Mouse (Mus musculus): Measurements from ENCODE around the gene Ptpdc1.
A peak's percentile ranks its signal among the peaks of the same experiment; 100 is the strongest.

The Ptpdc1 gene

GRCm38 (mm10) chr13:48586496-48586895 lies 39.0 kb downstream of the Ptpdc1 start:
- DNase-seq (ENCODE audit: low spot score in 2 of 2) = no peak

DNA sequence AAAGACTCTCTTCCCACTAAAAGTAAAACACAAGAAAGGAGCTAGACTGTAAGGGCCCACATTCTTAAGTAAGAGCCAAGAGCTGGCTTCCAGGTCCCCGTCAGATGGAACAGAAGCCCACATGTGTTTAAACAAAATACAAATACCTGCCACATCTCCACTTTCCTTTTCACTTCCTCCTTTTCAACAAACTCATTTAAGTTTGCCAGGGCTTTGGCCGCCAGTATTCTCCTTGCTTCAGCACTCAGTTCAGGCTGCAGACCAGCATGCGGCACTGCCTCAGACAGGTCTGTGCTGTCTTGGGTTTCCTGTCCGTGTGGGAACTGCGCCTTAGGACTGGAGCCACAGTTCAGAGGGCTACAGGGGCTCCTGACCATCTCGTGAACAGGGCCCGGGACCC lies 39.7 kb downstream of the Ptpdc1 start:
- DNase-seq (ENCODE audit: low spot score in 2 of 2) = no peak

- no peak for DNase-seq (ENCODE audit: low spot score in 2 of 2)
Observed at GRCm38 (mm10) chr13:48582688-48583379, 42.6 kb downstream of the Ptpdc1 start.

DNA sequence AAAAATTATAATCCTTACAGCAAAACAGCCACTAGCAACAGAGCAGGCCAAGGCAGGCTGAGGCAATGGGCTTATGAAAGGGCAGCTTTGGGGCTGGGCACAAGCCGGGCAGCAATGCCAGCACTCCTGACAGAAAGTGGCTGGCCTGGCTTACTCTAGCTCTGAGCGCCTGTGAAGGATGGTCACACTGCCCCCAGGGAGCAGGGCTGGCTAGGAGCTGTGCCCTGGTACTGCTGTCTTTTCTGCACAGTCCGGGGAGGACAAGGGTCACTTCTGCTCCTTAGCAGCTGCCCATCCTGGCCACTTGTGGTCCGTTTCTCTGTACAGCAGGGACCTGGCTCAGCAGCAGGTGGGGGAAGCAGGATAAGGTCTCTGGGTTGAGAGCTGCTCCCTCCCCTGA lies 46.8 kb downstream of the Ptpdc1 start:
- DNase-seq (ENCODE audit: low spot score in 2 of 2) = no peak

DNA sequence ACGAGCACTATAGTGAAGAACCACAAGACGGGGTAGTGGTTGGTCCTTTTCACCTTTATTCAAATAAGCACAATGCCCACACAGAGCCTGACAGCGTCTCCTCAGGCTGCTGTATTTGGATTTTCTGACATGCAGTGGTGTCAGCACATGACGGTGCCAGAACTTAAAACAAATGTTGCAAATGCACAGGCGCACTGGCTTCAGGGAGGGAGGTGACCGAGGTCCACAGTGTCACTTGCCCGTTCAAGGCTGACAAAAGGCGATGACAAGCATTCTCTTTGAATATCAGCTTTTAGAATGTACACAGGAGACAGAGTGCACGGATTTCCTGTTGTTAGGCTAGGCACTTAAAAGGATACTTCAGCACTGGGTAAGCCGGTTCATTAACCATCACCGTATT lies 47.6 kb downstream of the Ptpdc1 start:
- DNase-seq (ENCODE audit: low spot score in 2 of 2) = no peak

- no peak for DNase-seq (ENCODE audit: low spot score in 2 of 2)
Observed at GRCm38 (mm10) chr13:48577007-48577406, 48.5 kb downstream of the Ptpdc1 start.

DNA sequence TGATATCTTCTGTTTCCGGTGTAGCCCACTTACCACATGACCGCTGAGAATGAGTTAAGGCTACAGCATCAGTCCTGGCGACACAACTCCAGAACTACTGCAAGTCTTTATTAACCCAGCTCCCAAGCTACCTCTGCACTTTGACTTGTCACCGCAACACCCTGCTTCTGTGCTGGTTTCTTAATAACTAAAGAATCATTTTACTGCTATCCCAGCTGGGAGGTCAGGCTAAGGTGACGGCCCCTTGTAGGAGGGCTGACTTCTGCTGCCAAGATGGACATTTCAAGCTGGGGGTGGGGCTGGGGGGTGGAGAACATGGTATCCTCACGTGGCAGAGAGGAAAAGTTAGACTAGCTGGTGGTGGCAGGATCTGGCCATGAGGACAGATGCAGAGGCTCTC lies 50.7 kb downstream of the Ptpdc1 start:
- no peak for DNase-seq (ENCODE audit: low spot score in 2 of 2)

GRCm38 (mm10) chr13:48573525-48574355 lies 51.7 kb downstream of the Ptpdc1 start:
- no peak for DNase-seq (ENCODE audit: low spot score in 2 of 2)

DNA sequence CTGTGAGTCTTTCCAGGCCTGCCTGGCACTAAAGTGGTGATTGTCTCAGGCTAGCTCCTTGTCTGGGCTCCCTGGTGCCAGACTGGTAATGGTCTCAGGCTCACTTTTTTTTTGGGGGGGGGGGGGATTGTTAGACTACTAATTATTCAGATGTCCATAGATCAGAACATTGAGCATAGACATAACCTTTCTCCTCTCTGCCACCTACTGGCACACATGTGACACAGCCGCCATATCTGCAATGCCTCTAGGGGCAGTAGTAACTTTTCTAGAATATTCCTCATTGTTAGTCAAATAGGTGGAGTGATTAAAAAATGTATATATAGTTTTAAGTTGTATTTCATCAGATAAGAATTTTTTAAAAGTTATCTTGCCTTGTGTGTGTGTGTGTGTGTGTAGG lies 53.3 kb downstream of the Ptpdc1 start:
- DNase-seq (ENCODE audit: low spot score in 2 of 2) = peak; percentile 20 to 60

DNA sequence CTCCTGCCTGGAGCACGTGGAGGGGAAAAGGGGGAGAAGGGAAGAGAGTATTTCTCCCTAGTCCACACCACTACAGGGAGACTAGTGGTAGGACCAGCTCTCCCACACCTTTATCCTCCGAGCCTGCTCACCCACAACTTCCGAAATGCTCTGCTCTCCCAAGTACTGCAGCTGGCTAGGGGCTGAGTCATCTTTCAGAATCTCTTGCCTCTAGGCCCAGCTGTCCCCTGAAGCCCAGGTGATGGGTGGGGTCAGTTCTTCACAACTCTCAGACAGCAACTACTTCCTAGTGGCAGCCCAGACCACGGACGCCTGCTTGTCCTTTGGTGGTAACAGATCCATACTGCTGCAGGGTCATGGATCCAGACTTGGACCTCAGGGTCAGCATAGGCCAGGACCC lies 54.2 kb downstream of the Ptpdc1 start:
- no peak for DNase-seq (ENCODE audit: low spot score in 2 of 2)

DNA sequence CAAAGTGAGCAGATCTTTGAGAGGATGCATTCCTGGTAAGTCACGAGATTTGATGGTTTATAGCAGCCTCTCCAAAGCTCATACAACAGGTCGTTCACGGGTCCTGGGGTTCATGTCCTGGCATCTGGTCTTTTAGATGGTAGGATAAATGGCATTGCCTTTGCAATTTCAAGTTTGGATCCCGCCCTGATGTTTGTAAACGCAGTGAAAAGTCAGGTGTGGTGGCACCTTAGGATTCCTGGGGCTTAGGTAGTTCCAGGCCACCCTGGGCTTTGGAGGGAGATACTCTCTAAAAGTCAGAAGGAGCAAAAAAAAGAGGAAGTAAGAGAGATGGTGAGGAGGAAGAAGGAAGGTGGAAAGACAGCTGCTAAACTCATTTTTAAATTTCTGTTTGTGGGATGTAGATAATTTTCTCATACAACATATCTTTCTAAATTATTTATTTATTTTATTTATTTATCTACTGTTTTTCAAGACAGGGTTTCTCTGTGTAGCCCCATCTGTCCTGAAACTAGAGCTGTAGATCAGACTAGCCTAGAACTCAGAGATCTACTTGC lies 55.8 kb downstream of the Ptpdc1 start:
- no peak for DNase-seq (ENCODE audit: low spot score in 2 of 2)

GRCm38 (mm10) chr13:48567646-48568045 lies 57.8 kb downstream of the Ptpdc1 start:
- DNase-seq (ENCODE audit: low spot score in 2 of 2) = no peak

- DNase-seq (ENCODE audit: low spot score in 2 of 2) = no peak
Observed at GRCm38 (mm10) chr13:48566116-48566935, 59.1 kb downstream of the Ptpdc1 start.

- no peak for DNase-seq (ENCODE audit: low spot score in 2 of 2)
Observed at GRCm38 (mm10) chr13:48564881-48565600, 60.4 kb downstream of the Ptpdc1 start.

- no peak for DNase-seq (ENCODE audit: low spot score in 2 of 2)
Observed at GRCm38 (mm10) chr13:48562336-48562735, 63.1 kb downstream of the Ptpdc1 start.

DNA sequence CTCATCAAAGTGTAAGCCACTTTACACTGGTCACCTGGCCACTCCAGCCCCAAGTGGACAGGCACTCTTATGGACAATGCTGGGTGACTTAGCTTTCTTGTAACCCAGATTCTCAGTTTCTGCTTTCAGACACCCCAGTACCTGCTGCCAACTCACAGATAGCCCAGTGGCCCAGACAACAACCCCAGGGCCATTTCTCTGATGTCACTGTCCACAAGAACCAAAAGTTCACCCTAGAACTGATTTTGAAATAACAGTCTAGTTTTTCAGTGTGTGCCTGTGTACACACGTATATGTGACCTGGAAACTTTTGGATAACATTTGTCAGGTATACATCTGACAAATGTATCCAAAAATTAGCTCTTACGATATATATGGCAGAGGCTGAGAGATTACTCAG lies 64.0 kb downstream of the Ptpdc1 start:
- DNase-seq (ENCODE audit: low spot score in 2 of 2) = no peak

DNA sequence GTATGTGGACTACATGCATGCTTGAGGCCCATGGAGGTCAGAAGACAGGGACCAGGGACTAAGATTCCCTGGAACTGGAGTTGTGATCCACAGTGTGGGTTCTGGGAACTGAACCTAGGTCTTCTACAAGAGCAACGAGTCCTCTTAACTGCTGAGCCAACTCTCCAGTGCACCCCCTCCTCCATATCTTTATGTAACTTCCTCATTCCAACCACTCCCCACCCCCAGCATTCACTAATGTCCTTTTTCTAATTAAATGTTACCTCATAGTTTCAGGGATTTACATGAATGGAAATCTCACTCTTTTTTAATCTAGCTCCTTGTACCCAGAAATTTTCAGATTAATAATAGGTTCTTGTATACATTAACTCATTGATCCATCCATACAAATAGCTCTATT lies 69.5 kb downstream of the Ptpdc1 start:
- DNase-seq (ENCODE audit: low spot score in 2 of 2) = no peak

- no peak for DNase-seq (ENCODE audit: low spot score in 2 of 2)
Observed at GRCm38 (mm10) chr13:48554552-48554951, 70.9 kb downstream of the Ptpdc1 start.

GRCm38 (mm10) chr13:48553511-48553910 lies 72.0 kb downstream of the Ptpdc1 start:
- DNase-seq (ENCODE audit: low spot score in 2 of 2) = no peak

GRCm38 (mm10) chr13:48552181-48553090 lies 73.0 kb downstream of the Ptpdc1 start:
- DNase-seq (ENCODE audit: low spot score in 2 of 2) = no peak

All from thymus, postnatal 10 days (tissue).